Mouse (Mus musculus): Measurements from ENCODE around the gene Smoc1. TPM values are rescaled to one million over a fixed set of nuclear protein-coding genes. Genes with fewer than 3 reads are reported as not detected.

Gene Smoc1
- under 1 TPM; 0.35 to 0.40 TPM for total RNA-seq (2023)

DNA sequence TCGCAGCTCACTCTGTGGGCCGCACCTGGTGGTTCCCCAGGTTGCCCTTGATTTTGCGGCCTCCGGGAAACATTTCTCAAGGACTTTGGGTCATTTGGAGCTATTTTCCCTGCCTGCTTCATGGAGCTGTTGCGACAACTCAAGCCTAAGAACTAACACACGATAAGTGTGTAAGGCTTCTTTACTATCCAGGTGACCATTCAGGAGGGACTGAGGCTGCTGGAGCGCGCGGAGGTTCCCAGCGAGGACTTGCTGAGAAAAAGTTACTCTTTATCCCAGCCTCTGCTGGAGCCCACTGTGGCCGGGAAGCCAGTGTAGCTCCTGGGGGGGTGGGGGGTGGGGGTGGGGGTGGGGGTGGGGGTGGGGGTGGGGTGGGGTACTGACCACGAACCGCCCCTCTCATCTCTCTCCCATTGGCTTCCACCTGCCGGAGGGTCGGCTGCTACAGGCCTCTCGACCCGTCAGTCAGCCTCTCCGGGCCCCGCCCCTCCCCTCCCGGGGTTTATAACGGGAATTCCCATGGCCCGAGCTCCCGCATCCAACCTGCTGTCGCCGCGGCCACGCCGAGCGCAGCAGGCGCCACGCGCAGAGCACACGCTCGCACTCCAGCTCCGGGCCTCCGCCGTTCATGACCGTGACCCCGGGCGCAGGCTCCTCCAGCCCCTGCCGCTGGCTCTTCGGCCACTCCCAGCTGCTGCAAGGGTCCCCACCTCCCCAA, at the start of gene Smoc1:
Smoc1 (plus strand) TSS at position 532 of the 718 bp plus-strand sequence.

Other genes with a start within 250 kb of the Smoc1 start
- 10 to 100 TPM; 79.1 to 81.9 TPM for gene Susd6, start 236.3 kb upstream of the Smoc1 start, total RNA-seq (2023)
- gene Srsf5, start 81.3 kb upstream of the Smoc1 start, total RNA-seq (2023), result 100 to 1,000 TPM; 769 to 835 TPM
- gene Slc10a1, start 58.1 kb upstream of the Smoc1 start, total RNA-seq (2023), result not detected

Data from neutrophil, adult 59 days (primary cell).